Comparison of ENCODE assay signal across 7 mouse cellular contexts in genomic region chr6:99726576-99727303, GRCm38 (mm10). TPM values are rescaled to one million over a fixed set of nuclear protein-coding genes. Genes with fewer than 3 reads are reported as not detected.
DNase-seq lines count a peak whose midpoint lies in the region; ATAC-seq and TF ChIP-seq lines count a peak whose summit lies in the region.

No protein-coding gene starts in this region.

- ATAC-seq in forebrain, embryonic 13.5 days, result peak; percentile 78
- peak; percentile 26; the same call in 1 of the 2 replicates for ATAC-seq in limb, embryonic 14.5 days (ENCODE audit: low FRiP score, low read depth)

- peak overlapping the region; percentile 56 for H3K4me3 ChIP-seq in forebrain, embryonic 13.5 days
- peak overlapping the region; percentile 48 for H3K4me3 ChIP-seq in limb, embryonic 14.5 days (replicated peaks; ENCODE audit: low read length)

- H3K9ac ChIP-seq in forebrain, embryonic 13.5 days, result peak overlapping the region; percentile 71
- peak overlapping the region; percentile 49 for H3K9ac ChIP-seq in limb, embryonic 14.5 days (ENCODE audit: low read depth, low read length, severe bottlenecking)

- peak overlapping the region; percentile 99 for H3K4me2 ChIP-seq in forebrain, embryonic 13.5 days
- H3K4me2 ChIP-seq in limb, embryonic 14.5 days (replicated peaks; ENCODE audit: low read depth, low read length, severe bottlenecking), result peak overlapping the region; percentile 99

- peak; percentile 4 for DNase-seq in ovary, postnatal 36 days (ENCODE audit: low spot score)
- DNase-seq in ovary, postnatal 10 days (ENCODE audit: low spot score), result no peak
- DNase-seq in limb, embryonic 14.5 days (ENCODE audit: low spot score), result no peak
- DNase-seq in retina, postnatal 1 day, result peak; percentile 45
- no peak for DNase-seq in layer of hippocampus, postnatal 10 days (ENCODE audit: low spot score in 2 of 2)
- no peak for DNase-seq in right cerebral cortex, postnatal 36 days (ENCODE audit: low spot score in 2 of 2)

- 3% methylated on average over 20 of the region's 22 CpGs for WGBS in forebrain, embryonic 13.5 days
- 5% methylated on average over 18 of the region's 22 CpGs for WGBS in limb, embryonic 14.5 days

- H3K9me3 ChIP-seq in forebrain, embryonic 13.5 days (replicated peaks), result no peaks in the 10 kb centered on the region
- H3K9me3 ChIP-seq in limb, embryonic 14.5 days (ENCODE audit: control insufficient read depth, low read length), result no peaks in the 10 kb centered on the region

- H3K27ac ChIP-seq in forebrain, embryonic 13.5 days, result no peak overlapping the region
- no peak overlapping the region for H3K27ac ChIP-seq in limb, embryonic 14.5 days (replicated peaks; ENCODE audit: low read depth, low read length)

- TF ChIP-seq POLR2A in limb, embryonic 14.5 days (IDR thresholded peaks at IDR 0.05; ENCODE audit: borderline replicate concordance, extremely low read depth, insufficient read depth, insufficient read length), result no peak

- no peaks in the 10 kb centered on the region for H3K36me3 ChIP-seq in forebrain, embryonic 13.5 days (ENCODE audit: poor library complexity, severe bottlenecking)
- H3K36me3 ChIP-seq in limb, embryonic 14.5 days (ENCODE audit: control insufficient read depth, insufficient read depth, low read length), result no peaks in the 10 kb centered on the region

- H3K4me1 ChIP-seq in forebrain, embryonic 13.5 days, result peaks cover 21% of the 10 kb centered on the region
- peaks cover 23% of the 10 kb centered on the region for H3K4me1 ChIP-seq in limb, embryonic 14.5 days (ENCODE audit: control insufficient read depth, insufficient read depth, low read length)

- H3K27me3 ChIP-seq in forebrain, embryonic 13.5 days, result peaks cover 46% of the 10 kb centered on the region
- peaks cover 14% of the 10 kb centered on the region; the same call in 1 of the 2 replicates for H3K27me3 ChIP-seq in limb, embryonic 14.5 days (ENCODE audit: control insufficient read depth, insufficient read depth, low read length)

RNA-seq across cellular contexts. Expression of gene Prok2, which starts 0.5 kb away (rescaled TPM):
- polyA plus RNA-seq in forebrain, embryonic 13.5 days (2015; fragmentation: Nextera tagmentation; extraction: Ambion mirVana), result 1.3 and 1.5 TPM in 2 replicates
- 0.43 and 0.82 TPM in 2 replicates for polyA plus RNA-seq in limb, embryonic 14.5 days (2012; rRNA removed)
- 1.8 and 2.0 TPM in 2 replicates for polyA plus RNA-seq in limb, embryonic 14.5 days (2014; fragmentation: Nextera tagmentation; extraction: Ambion mirVana)
- total RNA-seq in layer of hippocampus, postnatal 10 days (2021), result 1 to 10 TPM; 1.6 to 1.8 TPM

RNA-seq across cellular contexts. Expression of gene Gpr27, which starts 34.3 kb away (rescaled TPM):
- polyA plus RNA-seq in forebrain, embryonic 13.5 days (2015; fragmentation: Nextera tagmentation; extraction: Ambion mirVana), result 6.6 and 7.6 TPM in 2 replicates
- polyA plus RNA-seq in limb, embryonic 14.5 days (2012; rRNA removed), result 14.1 and 20.2 TPM in 2 replicates
- 11.0 and 13.3 TPM in 2 replicates for polyA plus RNA-seq in limb, embryonic 14.5 days (2014; fragmentation: Nextera tagmentation; extraction: Ambion mirVana)
- total RNA-seq in layer of hippocampus, postnatal 10 days (2021), result 10 to 100 TPM; 60.3 to 61.9 TPM

Comparison
In these comparisons a context has a peak if more than half of its experiments do, and no peak if none do; other contexts are left out.
1. DNase-seq: peak in ovary, postnatal 36 days (single experiment) and retina, postnatal 1 day (single experiment); none in ovary, postnatal 10 days (single experiment), limb, embryonic 14.5 days (single experiment), layer of hippocampus, postnatal 10 days (0 of 2) and right cerebral cortex, postnatal 36 days (0 of 2).